Mouse (Mus musculus) lung, postnatal 0 days (tissue): ENCODE data around the gene F10. TPM values are rescaled to one million over a fixed set of nuclear protein-coding genes. Genes with fewer than 3 reads are reported as not detected.
"Not testable (repeated sequence)": the region's sequence is repeated elsewhere in the genome, so short reads cannot be mapped to it uniquely, and the experiment has no call there.

Experiments used
- ATAC-seq: fragments of 200-750 bp; cut with Nextera tagmentation; 2 replicates; pipeline ENCODE4 v1.8.0; 2017; ENCODE audit warnings: moderate library complexity
- DNase-seq: peaks from one replicate; pipeline ENCODE4 v3.0.0-alpha.2; 2016; ENCODE audit warnings: low spot score
- H3K27ac ChIP-seq: fragments of 300-500 bp; sonication (generic); 2 replicates; pipeline ENCODE4 v1.5.1; 2014; ENCODE audit warnings: antibody characterized with exemption, mild to moderate bottlenecking, low read length, mixed read lengths
- H3K27me3 ChIP-seq: fragments of 300-500 bp; sonication (generic); replicated peaks from 2 replicates; pipeline ENCODE4 v1.6.1; 2014; ENCODE audit warnings: low read length, mixed read lengths; ENCODE audit not compliant: insufficient read depth
- H3K36me3 ChIP-seq: fragments of 300-500 bp; sonication (generic); 2 replicates; pipeline ENCODE4 v1.6.1; 2014; ENCODE audit warnings: low read length, mixed read lengths; ENCODE audit not compliant: insufficient read depth
- H3K4me1 ChIP-seq: fragments of 300-500 bp; sonication (generic); 2 replicates; pipeline ENCODE4 v1.6.1; 2014; ENCODE audit warnings: antibody characterized with exemption, low read depth, low read length, mixed read lengths; ENCODE audit not compliant: insufficient read depth
- H3K4me2 ChIP-seq: fragments of 300-500 bp; sonication (generic); replicated peaks from 2 replicates; pipeline ENCODE4 v1.6.1; 2014; ENCODE audit warnings: low read depth, mild to moderate bottlenecking, low read length, moderate library complexity, mixed read lengths
- H3K4me3 ChIP-seq: fragments of 300-500 bp; sonication (generic); 2 replicates; pipeline ENCODE4 v1.5.1; 2014; ENCODE audit warnings: low read depth, low read length
- H3K9ac ChIP-seq: fragments of 300-500 bp; sonication (generic); replicated peaks from 2 replicates; pipeline ENCODE4 v1.6.1; 2014; ENCODE audit warnings: low read depth, mild to moderate bottlenecking
- H3K9me3 ChIP-seq: fragments of 300-500 bp; sonication (generic); 2 replicates; pipeline ENCODE4 v1.6.1; 2016; ENCODE audit warnings: low read length, mixed read lengths
- CTCF ChIP-seq: IDR thresholded peaks from 2 replicates; pipeline ENCODE4 v1.5.1; 2016; ENCODE audit warnings: antibody characterized with exemption, mild to moderate bottlenecking
- EP300 ChIP-seq: IDR thresholded peaks from 2 replicates; pipeline ENCODE4 v1.6.1; 2016; ENCODE audit warnings: antibody characterized with exemption, mild to moderate bottlenecking, control low read depth
- WGBS: fragments of 180-500 bp; shearing (Covaris S2); extraction: QIAGEN DNeasy Blood & Tissue Kit; methylation state at CpG from one replicate; pipeline ENCODE4 v1.1.7; 2014; 5-methylcytosine and 5-hydroxymethylcytosine counted together
- polyA plus RNA-seq: library from polyadenylated mRNA; unstranded; fragments of >200 nt; fragmentation: Nextera tagmentation; extraction: Ambion mirVana; gene quantifications from 2 replicates; pipeline ENCODE4 v1.2.1, GENCODE M21; 2015

The F10 gene
- polyA plus RNA-seq, 1 experiment from 2014 or later: 5.9 TPM

DNA sequence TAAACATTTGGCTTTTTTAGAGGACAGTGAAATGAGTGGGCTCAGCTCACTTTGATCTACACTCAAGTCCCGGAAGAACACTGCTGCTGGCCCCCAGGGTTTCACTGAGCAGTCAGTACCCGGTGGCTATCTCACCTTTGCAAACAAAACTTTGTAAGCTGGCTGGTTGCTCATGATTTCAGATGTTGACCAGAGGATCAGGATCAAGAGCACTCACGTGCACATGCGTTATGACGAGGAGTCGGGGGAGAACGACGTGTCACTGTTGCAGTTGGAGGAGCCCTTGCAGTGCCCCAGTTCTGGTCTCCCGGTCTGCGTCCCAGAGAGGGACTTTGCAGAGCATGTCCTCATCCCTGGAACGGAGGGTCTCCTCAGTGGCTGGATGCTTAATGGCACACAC is 36.1 kb downstream of the F10 start:
- DNase-seq (peak; percentile 46), ATAC-seq (peak; percentile 59)
- Histone ChIP-seq H3K36me3 (peaks cover 22% of the 10 kb centered on the region), H3K4me3 (no peak overlapping the region), H3K9me3 (no peaks in the 10 kb centered on the region), H3K27me3 (no peaks in the 10 kb centered on the region), H3K27ac (no peak overlapping the region), H3K9ac (no peak overlapping the region), H3K4me2 (no peak overlapping the region), H3K4me1 (no peaks in the 10 kb centered on the region)
- WGBS: 67% methylated on average over 11 of the region's 11 CpGs
- no peak for TF ChIP-seq CTCF
- TF ChIP-seq EP300: no peak

DNA sequence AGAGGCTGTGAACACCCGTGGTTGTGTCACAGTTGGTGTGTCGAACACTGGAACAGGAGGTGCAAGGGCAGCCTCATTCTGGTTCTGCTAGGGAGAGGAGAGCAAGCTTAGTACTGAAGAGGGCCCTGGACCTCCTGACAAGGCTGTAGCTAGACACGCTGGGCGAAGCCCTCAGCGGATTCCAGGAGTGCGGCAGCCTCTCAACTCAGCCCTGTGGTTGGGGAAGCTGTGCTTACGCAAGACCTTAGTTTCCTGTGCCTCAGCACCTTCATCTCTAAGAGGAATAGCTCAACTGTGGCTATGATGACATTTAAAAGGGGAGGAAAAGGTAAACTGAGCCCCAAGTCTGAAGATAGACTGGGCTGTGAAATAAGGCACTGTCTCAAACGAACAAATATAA is 37.9 kb downstream of the F10 start:
- Histone ChIP-seq H3K4me1 (no peaks in the 10 kb centered on the region), H3K4me3 (no peak overlapping the region), H3K9me3 (no peaks in the 10 kb centered on the region), H3K4me2 (no peak overlapping the region), H3K27me3 (no peaks in the 10 kb centered on the region), H3K9ac (no peak overlapping the region), H3K36me3 (peaks cover 38% of the 10 kb centered on the region), H3K27ac (peak overlapping the region; percentile 47)
- TF ChIP-seq CTCF (no peak), EP300 (no peak)
- peak; percentile 71 for DNase-seq
- peak; percentile 92 for ATAC-seq
- WGBS: 74% methylated on average over 8 of the region's 8 CpGs

DNA sequence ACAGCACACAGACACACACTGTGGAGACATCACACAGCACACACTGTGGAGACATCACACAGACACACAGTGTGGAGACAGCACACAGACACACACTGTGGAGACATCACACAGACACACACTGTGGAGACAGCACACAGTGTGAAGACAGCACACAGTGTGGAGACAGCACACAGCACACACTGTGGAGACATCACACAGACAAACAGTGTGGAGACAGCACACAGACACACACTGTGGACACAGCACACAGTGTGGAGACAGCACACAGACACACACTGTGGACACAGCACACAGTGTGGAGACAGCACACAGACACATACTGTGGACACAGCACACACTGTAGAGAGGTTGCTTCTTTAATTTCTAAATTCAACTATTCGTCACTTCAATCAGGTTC is 38.5 kb downstream of the F10 start:
- H3K36me3 ChIP-seq: peaks cover 43% of the 10 kb centered on the region
- not testable (repeated sequence) for H3K27ac ChIP-seq, H3K4me3 ChIP-seq, H3K9ac ChIP-seq, DNase-seq, ATAC-seq, H3K4me2 ChIP-seq, H3K4me1 ChIP-seq, H3K27me3 ChIP-seq, H3K9me3 ChIP-seq
- 85% methylated on average over 1 of the region's 1 CpGs for WGBS

DNA sequence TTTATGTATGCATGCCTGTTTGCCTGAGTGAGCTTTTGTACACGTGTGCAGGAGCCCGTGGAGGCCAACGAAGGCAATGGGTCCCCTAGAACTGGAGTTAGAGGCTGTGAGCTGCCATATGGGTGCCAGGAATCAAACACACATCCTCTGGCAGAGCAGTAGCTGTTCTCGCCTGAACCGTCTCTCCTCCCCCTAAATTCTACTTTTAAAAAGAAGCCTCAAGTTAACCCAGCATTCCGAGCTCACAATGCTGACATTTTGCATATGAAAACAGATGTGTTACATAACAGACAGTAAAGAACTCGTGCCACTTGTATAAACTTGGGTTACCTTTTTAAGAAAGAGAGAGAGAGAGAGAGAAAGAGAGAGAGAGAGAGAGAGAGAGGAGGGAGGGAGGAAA is 40.4 kb downstream of the F10 start:
- no peak overlapping the region for H3K4me3 ChIP-seq
- H3K9ac ChIP-seq: no peak overlapping the region
- DNase-seq: no peak
- no peaks in the 10 kb centered on the region for H3K9me3 ChIP-seq
- 85% methylated on average over 7 of the region's 7 CpGs for WGBS
- H3K4me2 ChIP-seq: no peak overlapping the region
- no peak for TF ChIP-seq EP300
- TF ChIP-seq CTCF: no peak
- H3K27me3 ChIP-seq: no peaks in the 10 kb centered on the region
- ATAC-seq: no peak
- H3K4me1 ChIP-seq: no peaks in the 10 kb centered on the region
- no peak overlapping the region for H3K27ac ChIP-seq
- H3K36me3 ChIP-seq: peaks cover 53% of the 10 kb centered on the region

DNA sequence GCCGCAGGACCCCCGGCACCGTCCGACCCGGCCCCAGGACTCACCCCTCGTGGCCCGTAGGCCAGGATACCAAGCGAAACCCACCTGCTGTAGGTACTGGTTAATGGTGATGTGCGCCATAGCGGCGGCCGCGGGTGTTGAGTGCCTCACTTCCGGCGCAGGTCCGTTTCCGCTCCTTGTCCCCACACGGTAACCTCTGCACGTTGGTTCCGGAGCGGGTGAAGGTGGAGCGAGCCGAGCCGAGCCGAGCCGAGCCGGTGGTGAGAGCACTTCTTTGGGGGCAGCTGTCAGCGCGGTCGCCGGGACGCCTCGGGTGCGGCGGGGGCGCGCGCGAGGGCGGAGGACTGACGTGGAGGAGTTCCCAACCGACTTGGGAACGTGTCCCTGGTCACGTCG is 67.6 kb downstream of the F10 start:
- WGBS: 2% methylated on average over 42 of the region's 45 CpGs
- no peaks in the 10 kb centered on the region; the same call in 1 of the 2 replicates for H3K36me3 ChIP-seq
- H3K4me1 ChIP-seq: peaks cover 4% of the 10 kb centered on the region; the same call in 1 of the 2 replicates
- H3K9ac ChIP-seq: peak overlapping the region; percentile 89
- TF ChIP-seq CTCF (peak; percentile 27; the same call in 1 of the 2 replicates), EP300 (no peak)
- H3K27me3 ChIP-seq: no peaks in the 10 kb centered on the region
- DNase-seq: peak; percentile 94
- peak overlapping the region; percentile 93 for H3K4me3 ChIP-seq
- H3K4me2 ChIP-seq: peak overlapping the region; percentile 63
- ATAC-seq: peak; percentile 72
- peak overlapping the region; percentile 95 for H3K27ac ChIP-seq
- no peaks in the 10 kb centered on the region for H3K9me3 ChIP-seq

DNA sequence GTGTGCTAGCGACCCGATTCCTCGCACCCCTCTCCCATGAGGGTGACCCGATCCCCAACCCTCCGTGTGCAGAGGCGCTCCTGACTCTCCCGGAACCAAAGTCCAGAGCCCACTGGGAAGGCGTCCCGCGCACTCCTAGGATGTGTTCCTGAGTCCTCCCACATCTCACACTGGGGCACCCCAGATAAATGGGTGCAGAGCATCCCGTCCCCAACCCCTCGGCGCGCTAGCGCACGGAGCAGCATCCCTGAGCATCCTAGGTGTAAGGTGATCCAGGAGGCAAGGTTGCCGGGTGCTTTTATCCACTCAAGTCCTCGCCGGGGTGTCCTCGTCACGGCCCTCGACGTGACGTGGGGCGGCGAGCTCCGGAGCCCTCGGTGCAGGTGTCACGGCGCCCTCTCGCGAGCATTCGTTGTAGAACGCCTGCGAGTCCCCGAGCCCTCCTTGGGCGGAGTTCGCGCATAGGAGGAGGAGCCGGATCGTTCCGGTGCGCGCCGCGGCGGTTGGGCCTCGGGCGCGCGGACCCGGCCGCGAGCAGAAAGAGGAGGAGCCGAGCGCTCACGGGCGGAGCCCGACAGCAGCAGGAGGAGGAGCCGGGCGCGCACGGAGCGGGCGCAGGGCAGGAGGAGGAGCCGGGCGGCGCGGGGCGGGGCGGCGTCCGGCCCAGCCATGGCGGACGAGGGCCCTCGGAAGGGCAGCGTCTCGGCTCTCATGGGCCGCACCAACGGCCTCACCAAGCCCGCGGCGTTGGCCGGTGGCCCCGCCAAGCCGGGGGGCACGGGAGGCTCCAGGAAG is 68.2 kb downstream of the F10 start, which contains the start of the genes Pcid2 and Cul4a:
Pcid2 (minus strand) TSS at position 373 of the 795 bp plus-strand sequence.
Cul4a (plus strand) TSS at position 535 of the 795 bp plus-strand sequence.
- H3K4me3 ChIP-seq: peak within 1 kb of the TSS; percentile 95
- no peaks in the 10 kb centered on the region; the same call in 1 of the 2 replicates for H3K36me3 ChIP-seq
- no peaks in the 10 kb centered on the region for H3K27me3 ChIP-seq
- H3K4me2 ChIP-seq: peak within 1 kb of the TSS; percentile 63
- 2% methylated on average over 74 of the region's 87 CpGs for WGBS
- peak; percentile 96 for ATAC-seq
- H3K9me3 ChIP-seq: no peaks in the 10 kb centered on the region
- peak; percentile 99 for DNase-seq
- peaks cover 4% of the 10 kb centered on the region; the same call in 1 of the 2 replicates for H3K4me1 ChIP-seq
- TF ChIP-seq EP300: no peak; the same call in 1 of the 2 replicates
- peak; percentile 80 for TF ChIP-seq CTCF
- peak within 1 kb of the TSS; percentile 98 for H3K9ac ChIP-seq
- H3K27ac ChIP-seq: peak within 1 kb of the TSS; percentile 95
